Mouse (Mus musculus) hindbrain, embryonic 14.5 days (tissue): ENCODE data around the gene Ube4a. TPM values are rescaled to one million over a fixed set of nuclear protein-coding genes. Genes with fewer than 3 reads are reported as not detected.

Source experiments
- ATAC-seq: fragments of 200-750 bp; cut with Nextera tagmentation; 2 replicates; pipeline ENCODE4 v1.8.0; 2017; ENCODE audit warnings: moderate number of reproducible peaks, mild to moderate bottlenecking, moderate TSS enrichment, moderate library complexity; ENCODE audit not compliant: low FRiP score
- DNase-seq: peaks from one replicate; pipeline ENCODE4 v3.0.0-alpha.2; 2015; ENCODE audit warnings: low spot score
- H3K27ac ChIP-seq: fragments of 300-500 bp; sonication (generic); 2 replicates; pipeline ENCODE4 v1.5.1; 2014; ENCODE audit warnings: mild to moderate bottlenecking, moderate library complexity
- H3K27me3 ChIP-seq: fragments of 300-500 bp; sonication (generic); 2 replicates; pipeline ENCODE4 v1.6.1; 2014; ENCODE audit warnings: mild to moderate bottlenecking, low read length, mixed read lengths; ENCODE audit not compliant: control insufficient read depth, insufficient read depth
- H3K36me3 ChIP-seq: fragments of 300-500 bp; sonication (generic); replicated peaks from 2 replicates; pipeline ENCODE4 v1.6.1; 2014; ENCODE audit not compliant: control insufficient read depth, insufficient read depth
- H3K4me1 ChIP-seq: fragments of 300-500 bp; sonication (generic); replicated peaks from 2 replicates; pipeline ENCODE4 v1.6.1; 2014; ENCODE audit warnings: antibody characterized with exemption, low read length, mixed read lengths; ENCODE audit not compliant: control insufficient read depth, insufficient read depth
- H3K4me2 ChIP-seq: fragments of 300-500 bp; sonication (generic); replicated peaks from 2 replicates; pipeline ENCODE4 v1.6.1; 2014; ENCODE audit warnings: mild to moderate bottlenecking, moderate library complexity
- H3K4me3 ChIP-seq: fragments of 300-500 bp; sonication (generic); replicated peaks from 2 replicates; pipeline ENCODE4 v1.5.1; 2014; ENCODE audit warnings: mild to moderate bottlenecking, low read length
- H3K9ac ChIP-seq: fragments of 300-500 bp; sonication (generic); 2 replicates; pipeline ENCODE4 v1.6.1; 2014
- H3K9me3 ChIP-seq: fragments of 300-500 bp; sonication (generic); 2 replicates; pipeline ENCODE4 v1.6.1; 2016; ENCODE audit warnings: low read length; ENCODE audit not compliant: control insufficient read depth
- WGBS: fragments of 180-500 bp; shearing (Covaris S2); extraction: QIAGEN DNeasy Blood & Tissue Kit; methylation state at CpG from one replicate; pipeline ENCODE4 v1.1.7; 2014; 5-methylcytosine and 5-hydroxymethylcytosine counted together
- polyA plus RNA-seq: library from polyadenylated mRNA; unstranded; fragments of >200 nt; fragmentation: Nextera tagmentation; extraction: Ambion mirVana; gene quantifications from 2 replicates; pipeline ENCODE4 v1.2.1, GENCODE M21; 2014

The Ube4a gene
- polyA plus RNA-seq, 1 experiment from 2014 or later, result 46.0 TPM

DNA sequence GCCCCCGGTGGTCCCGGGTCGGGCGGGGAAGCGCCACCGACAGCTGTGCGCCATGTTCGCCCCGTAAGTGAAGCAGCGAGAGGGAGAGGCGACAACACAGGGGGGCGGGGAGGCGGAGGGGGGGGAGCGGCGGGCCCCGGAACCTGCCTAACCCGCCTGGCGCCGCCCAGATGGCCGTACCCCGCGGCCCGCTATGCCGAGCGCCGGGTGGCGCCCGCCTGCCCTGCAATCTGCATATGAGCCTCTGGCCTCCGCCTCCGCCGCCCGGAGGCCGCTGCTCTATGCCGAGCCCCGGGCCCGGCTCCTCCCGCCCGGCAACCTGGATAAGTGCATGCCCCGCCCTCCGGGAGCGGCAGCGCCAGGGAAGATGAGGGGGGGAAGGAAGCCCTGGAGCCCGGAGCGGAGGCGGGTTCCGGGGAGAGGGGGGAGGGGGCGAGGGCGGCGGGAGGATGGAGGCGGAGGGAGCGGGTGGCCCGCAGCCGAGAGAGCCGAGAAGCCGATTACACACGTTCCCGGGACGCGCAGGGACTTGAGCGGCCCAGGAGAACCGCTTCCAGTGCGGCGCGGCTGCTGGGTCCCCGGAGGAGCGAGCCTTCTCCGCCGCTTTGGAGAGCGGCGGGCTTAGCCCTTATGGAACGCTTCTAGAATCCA, 84.1 kb downstream of the Ube4a start, which contains the start of gene Kmt2a:
Gene Kmt2a (minus strand): TSS at position 76 of the 651 bp plus-strand sequence.
- Histone ChIP-seq H3K9ac (peak within 1 kb of the TSS; percentile 96), H3K27ac (peak within 1 kb of the TSS; percentile 99), H3K4me1 (peaks cover 38% of the 10 kb centered on the region), H3K9me3 (no peaks in the 10 kb centered on the region), H3K4me3 (peak within 1 kb of the TSS; percentile 88), H3K27me3 (no peaks in the 10 kb centered on the region), H3K36me3 (0 out of 2 replicates have a peak, but pooled peaks cover 4% of the 10 kb centered on the region), H3K4me2 (peak within 1 kb of the TSS; percentile 99)
- WGBS, result under 1% methylated on average over 44 of the region's 71 CpGs
- peak; percentile 77 for ATAC-seq
- DNase-seq, result peak; percentile 98

DNA sequence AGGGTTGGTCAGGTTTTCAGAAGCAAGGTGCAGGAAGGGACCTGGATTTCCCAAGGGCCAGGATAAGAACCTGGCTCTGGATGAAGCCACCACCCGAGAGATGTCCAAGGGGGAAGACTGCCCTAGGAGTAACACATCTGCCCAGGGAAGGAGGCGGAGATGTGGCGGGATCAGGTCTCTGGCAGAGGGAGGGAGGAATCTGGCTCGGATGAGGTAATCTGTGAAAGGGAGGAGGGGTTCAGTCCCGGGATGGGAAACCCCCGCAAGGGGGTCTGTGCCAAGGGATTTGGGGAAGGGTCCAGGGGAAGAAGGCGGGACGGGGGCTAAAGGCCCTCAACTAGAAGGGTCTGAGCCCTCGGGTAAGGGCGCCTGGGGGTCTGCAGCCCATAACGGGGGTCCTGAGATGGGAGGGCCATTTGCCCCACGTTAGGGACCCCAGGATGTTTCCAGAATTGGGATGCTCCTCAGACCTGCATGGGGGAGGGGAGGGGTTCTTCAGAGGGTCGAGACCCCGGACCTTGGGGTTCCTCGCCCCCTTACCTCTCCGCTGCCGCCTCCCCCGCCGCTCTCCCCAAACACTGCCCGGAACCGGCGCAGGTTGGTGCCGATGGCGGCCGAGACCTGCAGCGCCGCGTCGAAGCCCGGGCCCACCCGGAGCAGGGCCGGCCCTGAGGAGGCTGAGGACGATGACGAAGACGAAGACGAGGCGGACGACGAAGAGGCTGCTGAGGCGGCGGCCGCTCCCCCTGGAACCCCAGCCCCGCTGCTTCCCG, 84.9 kb downstream of the Ube4a start:
- 0 out of 2 replicates have a peak, but pooled peaks cover 4% of the 10 kb centered on the region for H3K36me3 ChIP-seq
- 0% methylated on average over 41 of the region's 44 CpGs for WGBS
- DNase-seq (no peak), ATAC-seq (0 out of 2 replicates have a peak, but pooled peaks have one; percentile 5)
- H3K27ac ChIP-seq, result peak overlapping the region; percentile 99
- peak overlapping the region; percentile 88 for H3K4me3 ChIP-seq
- H3K27me3 ChIP-seq, result no peaks in the 10 kb centered on the region
- H3K9me3 ChIP-seq, result no peaks in the 10 kb centered on the region
- peak overlapping the region; percentile 80 for H3K4me2 ChIP-seq
- H3K9ac ChIP-seq, result peak overlapping the region; percentile 96
- H3K4me1 ChIP-seq, result peaks cover 46% of the 10 kb centered on the region

- Histone ChIP-seq H3K4me3 (peak overlapping the region; percentile 88), H3K4me1 (peaks cover 52% of the 10 kb centered on the region), H3K27me3 (no peaks in the 10 kb centered on the region), H3K9me3 (no peaks in the 10 kb centered on the region), H3K4me2 (peak overlapping the region; percentile 80), H3K27ac (peak overlapping the region; percentile 99), H3K9ac (peak overlapping the region; percentile 96), H3K36me3 (0 out of 2 replicates have a peak, but pooled peaks cover 4% of the 10 kb centered on the region)
- 0% methylated on average over 13 of the region's 13 CpGs for WGBS
- DNase-seq (no peak), ATAC-seq (no peak)
These were observed 85.6 kb downstream of the Ube4a start for GRCm38 (mm10) chr9:44879694-44880271.

DNA sequence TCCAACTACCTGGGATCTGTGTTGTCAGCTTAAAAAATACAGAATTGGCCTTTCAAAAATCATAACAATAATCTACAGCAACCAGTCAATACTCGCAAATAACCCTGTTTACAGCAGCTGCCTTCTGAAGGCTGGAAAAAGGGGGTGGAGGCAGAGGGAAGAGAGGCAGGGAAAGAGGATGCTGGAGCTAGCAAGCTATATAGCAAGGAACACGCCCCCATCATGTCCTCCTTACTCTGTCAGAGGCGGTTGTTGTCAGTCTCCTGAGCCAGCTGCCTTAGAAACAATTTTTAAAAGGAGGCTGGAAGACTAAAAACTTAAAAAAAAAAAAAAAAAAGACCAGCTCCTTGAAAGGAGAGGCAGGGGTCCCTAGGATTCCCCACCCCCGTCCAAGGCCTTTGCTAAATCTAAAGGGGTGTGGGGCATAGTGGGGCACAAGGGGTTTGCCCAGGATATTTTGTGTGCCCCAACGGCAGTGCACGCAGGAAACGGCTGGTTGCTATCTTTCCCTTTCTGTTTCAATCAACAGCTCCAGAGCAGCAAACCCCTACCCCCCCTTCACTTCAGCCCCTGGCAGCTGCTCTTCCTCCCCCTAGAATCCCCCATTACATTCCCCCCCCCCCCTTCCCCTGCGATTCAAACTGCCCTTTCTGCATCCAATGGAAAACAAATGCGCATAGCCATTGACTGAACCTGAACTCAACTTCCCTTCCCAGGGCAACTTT, 86.5 kb downstream of the Ube4a start:
- no peaks in the 10 kb centered on the region for H3K27me3 ChIP-seq
- peak overlapping the region; percentile 96 for H3K9ac ChIP-seq
- DNase-seq, result no peak
- no peaks in the 10 kb centered on the region for H3K9me3 ChIP-seq
- H3K36me3 ChIP-seq, result 0 out of 2 replicates have a peak, but pooled peaks cover 4% of the 10 kb centered on the region
- WGBS, result 19% methylated on average over 9 of the region's 9 CpGs
- peak overlapping the region; percentile 88 for H3K4me3 ChIP-seq
- H3K4me1 ChIP-seq, result peaks cover 56% of the 10 kb centered on the region
- H3K4me2 ChIP-seq, result peak overlapping the region; percentile 80
- peak overlapping the region; percentile 99 for H3K27ac ChIP-seq
- ATAC-seq, result no peak

DNA sequence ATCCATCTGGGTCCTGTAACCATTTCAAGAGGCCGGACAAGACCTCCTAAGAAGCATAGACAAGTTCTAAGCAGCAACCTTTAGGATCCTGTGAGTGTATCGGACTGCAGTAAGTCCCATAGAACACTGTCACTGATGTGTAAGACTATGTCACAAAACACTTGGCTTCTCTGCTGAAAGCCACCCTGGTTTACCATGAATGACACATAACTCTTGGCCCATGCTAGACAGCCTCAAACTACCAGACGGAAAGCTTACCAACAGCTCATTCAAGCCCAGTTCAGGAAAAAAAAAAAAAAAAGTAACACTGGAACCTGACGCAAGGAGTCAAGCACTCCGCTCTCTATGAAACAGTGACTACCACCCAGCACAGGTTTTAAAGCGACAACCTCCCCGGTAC, 87.7 kb downstream of the Ube4a start:
- no peak overlapping the region for H3K27ac ChIP-seq
- no peak overlapping the region for H3K4me3 ChIP-seq
- ATAC-seq (no peak), DNase-seq (no peak)
- H3K27me3 ChIP-seq, result no peaks in the 10 kb centered on the region
- 0 out of 2 replicates have a peak overlapping the region, but pooled peaks have one; percentile 96 for H3K9ac ChIP-seq
- H3K4me1 ChIP-seq, result peaks cover 52% of the 10 kb centered on the region
- H3K36me3 ChIP-seq, result 0 out of 2 replicates have a peak, but pooled peaks cover 4% of the 10 kb centered on the region
- no peaks in the 10 kb centered on the region for H3K9me3 ChIP-seq
- peak overlapping the region; percentile 80 for H3K4me2 ChIP-seq
- 88% methylated on average over 7 of the region's 7 CpGs for WGBS

GRCm38 (mm10) chr9:44875476-44875875, 89.9 kb downstream of the Ube4a start:
- H3K27me3 ChIP-seq, result no peaks in the 10 kb centered on the region
- peaks cover 7% of the 10 kb centered on the region for H3K36me3 ChIP-seq
- H3K9ac ChIP-seq, result no peak overlapping the region
- no peak overlapping the region for H3K4me2 ChIP-seq
- no peak overlapping the region for H3K4me3 ChIP-seq
- no peaks in the 10 kb centered on the region for H3K9me3 ChIP-seq
- 48% methylated on average over 7 of the region's 7 CpGs for WGBS
- ATAC-seq, result no peak
- H3K27ac ChIP-seq, result no peak overlapping the region
- no peak for DNase-seq
- H3K4me1 ChIP-seq, result peaks cover 52% of the 10 kb centered on the region

DNA sequence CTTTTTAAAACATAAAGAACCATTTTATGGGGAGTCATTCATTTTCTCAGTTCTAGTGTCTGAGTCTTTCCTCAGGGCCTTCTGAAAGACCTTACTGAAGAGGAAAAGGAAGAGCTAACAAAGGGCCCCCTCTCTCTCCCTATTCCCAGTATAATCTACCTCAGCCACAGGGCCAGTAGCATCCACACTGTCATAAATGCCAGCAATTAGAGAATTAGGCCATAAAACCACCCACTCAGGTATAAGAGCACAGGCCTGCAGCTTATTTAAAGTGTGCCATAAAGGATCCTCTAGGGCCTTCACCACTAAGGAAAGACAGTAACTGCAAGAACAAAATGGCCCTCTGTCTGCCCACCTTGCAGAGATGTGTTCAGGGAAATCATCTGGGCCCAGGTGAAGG, 91.2 kb downstream of the Ube4a start:
- Histone ChIP-seq H3K4me3 (no peak overlapping the region), H3K9ac (no peak overlapping the region), H3K4me1 (peaks cover 46% of the 10 kb centered on the region), H3K9me3 (no peaks in the 10 kb centered on the region), H3K27ac (no peak overlapping the region), H3K27me3 (no peaks in the 10 kb centered on the region), H3K4me2 (no peak overlapping the region), H3K36me3 (peaks cover 7% of the 10 kb centered on the region)
- ATAC-seq (no peak), DNase-seq (no peak)

DNA sequence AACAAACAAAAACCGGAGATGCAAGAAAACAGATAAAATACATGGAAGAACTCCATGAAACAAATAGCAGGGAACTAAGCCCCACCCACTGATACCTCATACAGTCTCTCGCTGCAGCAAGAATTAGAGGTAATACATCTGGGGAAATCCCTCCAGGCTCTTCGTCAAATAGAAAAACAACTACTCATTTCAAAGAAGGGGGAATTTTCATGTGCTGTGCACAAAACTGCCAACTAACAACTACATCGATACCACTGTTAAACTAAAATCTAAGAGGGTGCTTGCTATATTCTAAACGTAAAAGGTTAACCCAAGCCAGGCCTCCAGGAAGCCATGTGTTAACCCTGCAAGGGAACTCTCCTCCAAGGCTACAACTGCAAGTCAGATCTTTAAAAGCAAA, 91.7 kb downstream of the Ube4a start:
- Histone ChIP-seq H3K27me3 (no peaks in the 10 kb centered on the region), H3K9me3 (no peaks in the 10 kb centered on the region), H3K9ac (no peak overlapping the region), H3K4me1 (peaks cover 40% of the 10 kb centered on the region), H3K4me2 (no peak overlapping the region), H3K27ac (no peak overlapping the region), H3K4me3 (no peak overlapping the region), H3K36me3 (peaks cover 7% of the 10 kb centered on the region)
- whole genome bisulfite sequencing, result 75% methylated on average over 5 of the region's 5 CpGs
- ATAC-seq (no peak), DNase-seq (no peak)
